Comparison of ENCODE assay signal across 8 mouse cellular contexts in genomic region chr11:95076536-95077111, GRCm38 (mm10). TPM values are rescaled to one million over a fixed set of nuclear protein-coding genes. Genes with fewer than 3 reads are reported as not detected.
DNase-seq lines count a peak whose midpoint lies in the region; ATAC-seq lines count a peak whose summit lies in the region.

TSS of gene Itga3 (minus strand) at chr11:95076801.

- H3K4me2 ChIP-seq in heart, embryonic 16.5 days (ENCODE audit: low read depth, low read length), result peak within 1 kb of the TSS; percentile 72
- H3K4me2 ChIP-seq in liver, embryonic 12.5 days, result peak within 1 kb of the TSS; percentile 66
- H3K4me2 ChIP-seq in neural tube, embryonic 12.5 days (replicated peaks), result peak within 1 kb of the TSS; percentile 88

- ATAC-seq in heart, embryonic 16.5 days (replicated peaks; ENCODE audit: extremely low read depth, insufficient read depth, low FRiP score), result peak; percentile 81
- ATAC-seq in liver, embryonic 12.5 days, result peak; percentile 57
- ATAC-seq in neural tube, embryonic 12.5 days (ENCODE audit: low FRiP score, low read depth), result peak; percentile 66

- peak within 1 kb of the TSS; percentile 83 for H3K9ac ChIP-seq in heart, embryonic 16.5 days (ENCODE audit: low read length)
- no peak within 1 kb of the TSS for H3K9ac ChIP-seq in liver, embryonic 12.5 days
- peak within 1 kb of the TSS; percentile 67 for H3K9ac ChIP-seq in neural tube, embryonic 12.5 days

- peak within 1 kb of the TSS; percentile 58 for H3K4me3 ChIP-seq in forebrain, embryonic 10.5 days
- H3K4me3 ChIP-seq in heart, embryonic 16.5 days (ENCODE audit: low read length), result peak within 1 kb of the TSS; percentile 74
- H3K4me3 ChIP-seq in liver, embryonic 12.5 days, result peak within 1 kb of the TSS; percentile 51
- peak within 1 kb of the TSS; percentile 59 for H3K4me3 ChIP-seq in neural tube, embryonic 12.5 days

- H3K9me3 ChIP-seq in forebrain, embryonic 10.5 days, result no peaks in the 10 kb centered on the region
- H3K9me3 ChIP-seq in heart, embryonic 16.5 days (replicated peaks; ENCODE audit: control insufficient read depth, low read length), result no peaks in the 10 kb centered on the region
- no peaks in the 10 kb centered on the region for H3K9me3 ChIP-seq in liver, embryonic 12.5 days (replicated peaks)
- H3K9me3 ChIP-seq in neural tube, embryonic 12.5 days, result no peaks in the 10 kb centered on the region

- H3K4me1 ChIP-seq in forebrain, embryonic 10.5 days, result peaks cover 75% of the 10 kb centered on the region
- peaks cover 60% of the 10 kb centered on the region for H3K4me1 ChIP-seq in heart, embryonic 16.5 days (ENCODE audit: control insufficient read depth, insufficient read depth, low read length)
- H3K4me1 ChIP-seq in liver, embryonic 12.5 days, result peaks cover 27% of the 10 kb centered on the region; the same call in 1 of the 2 replicates
- H3K4me1 ChIP-seq in neural tube, embryonic 12.5 days, result peaks cover 20% of the 10 kb centered on the region

- peaks cover 71% of the 10 kb centered on the region for H3K27me3 ChIP-seq in forebrain, embryonic 10.5 days (ENCODE audit: poor library complexity, severe bottlenecking)
- H3K27me3 ChIP-seq in heart, embryonic 16.5 days (ENCODE audit: control insufficient read depth, insufficient read depth, low read length), result no peaks in the 10 kb centered on the region
- H3K27me3 ChIP-seq in liver, embryonic 12.5 days (replicated peaks), result peaks cover 95% of the 10 kb centered on the region
- peaks cover 54% of the 10 kb centered on the region for H3K27me3 ChIP-seq in neural tube, embryonic 12.5 days (replicated peaks)

- peak; percentile 70 for DNase-seq in CD4-positive helper T cell, adult 2 months (ENCODE audit: low read depth, low spot score)
- peak; percentile 28 to 43 for DNase-seq in adrenal gland, postnatal 4 days (ENCODE audit: low spot score in 2 of 2)
- peak; percentile 67 for DNase-seq in forebrain, embryonic 10.5 days (ENCODE audit: extremely low spot score, low spot score)
- DNase-seq in kidney, postnatal 25 days, result peak; percentile 86 to 94
- DNase-seq in thymus, postnatal 0 days (ENCODE audit: low spot score), result peak; percentile 32

- 0% methylated on average over 51 of the region's 51 CpGs for WGBS in forebrain, embryonic 10.5 days
- under 1% methylated on average over 44 of the region's 51 CpGs for WGBS in heart, embryonic 16.5 days
- WGBS in liver, embryonic 12.5 days (ENCODE audit: insufficient replicate concordance), result 1% methylated on average over 51 of the region's 51 CpGs
- WGBS in neural tube, embryonic 12.5 days, result under 1% methylated on average over 45 of the region's 51 CpGs

- H3K27ac ChIP-seq in forebrain, embryonic 10.5 days, result peak within 1 kb of the TSS; percentile 77
- H3K27ac ChIP-seq in heart, embryonic 16.5 days (ENCODE audit: low read length), result peak within 1 kb of the TSS; percentile 82
- H3K27ac ChIP-seq in liver, embryonic 12.5 days, result no peak within 1 kb of the TSS
- 0 out of 2 replicates have a peak within 1 kb of the TSS, but pooled peaks have one; percentile 7 for H3K27ac ChIP-seq in neural tube, embryonic 12.5 days

- H3K36me3 ChIP-seq in forebrain, embryonic 10.5 days (replicated peaks), result no peaks in the 10 kb centered on the region
- H3K36me3 ChIP-seq in heart, embryonic 16.5 days (ENCODE audit: control insufficient read depth, insufficient read depth), result no peaks in the 10 kb centered on the region
- H3K36me3 ChIP-seq in liver, embryonic 12.5 days, result no peaks in the 10 kb centered on the region
- no peaks in the 10 kb centered on the region for H3K36me3 ChIP-seq in neural tube, embryonic 12.5 days

RNA-seq across cellular contexts. Expression of gene Itga3, which starts in this region (rescaled TPM):
- 10 to 100 TPM; 28.9 to 37.0 TPM for total RNA-seq in adrenal gland, postnatal 4 days (2021)
- polyA plus RNA-seq in forebrain, embryonic 10.5 days (2016; fragmentation: Nextera tagmentation; extraction: Ambion mirVana), result 5.5 and 6.5 TPM in 2 replicates
- polyA plus RNA-seq in heart, embryonic 16.5 days (2015; fragmentation: Nextera tagmentation; extraction: Ambion mirVana), result 9.6 and 11.5 TPM in 2 replicates
- polyA plus RNA-seq in liver, embryonic 12.5 days (2016; fragmentation: Nextera tagmentation; extraction: Ambion mirVana), result 2.8 and 3.6 TPM in 2 replicates
- 7.6 and 9.3 TPM in 2 replicates for polyA plus RNA-seq in neural tube, embryonic 12.5 days (2016; fragmentation: Nextera tagmentation; extraction: Ambion mirVana)
- 6.2 and 7.0 TPM in 2 replicates for polyA plus RNA-seq in thymus, postnatal 0 days (2015; fragmentation: Nextera tagmentation; extraction: Ambion mirVana)

Comparison
In these comparisons a context has a peak if more than half of its experiments do, and no peak if none do; other contexts are left out.
1. DNase-seq: peak in every context shown above with its lines; median percentile 90 in kidney, postnatal 25 days; 70 in CD4-positive helper T cell, adult 2 months; 67 in forebrain, embryonic 10.5 days; 36 in adrenal gland, postnatal 4 days; 32 in thymus, postnatal 0 days.